Mouse (Mus musculus) midbrain, embryonic 13.5 days (tissue): ENCODE data around the gene Tas2r119. TPM values are rescaled to one million over a fixed set of nuclear protein-coding genes. Genes with fewer than 3 reads are reported as not detected.
A peak's percentile ranks its signal among the peaks of the same experiment; 100 is the strongest.

ENCODE experiments used
- ATAC-seq: fragments of 200-750 bp; cut with Nextera tagmentation; 2 replicates; pipeline ENCODE4 v1.8.0; 2017; ENCODE audit warnings: mild to moderate bottlenecking, moderate TSS enrichment, moderate library complexity
- H3K27ac ChIP-seq: fragments of 300-500 bp; sonication (generic); 2 replicates; pipeline ENCODE4 v1.5.1; 2015; ENCODE audit warnings: inconsistent platforms, mild to moderate bottlenecking, moderate library complexity
- H3K27me3 ChIP-seq: fragments of 300-500 bp; sonication (generic); 2 replicates; pipeline ENCODE4 v1.6.1; 2015; ENCODE audit warnings: mild to moderate bottlenecking, inconsistent platforms
- H3K36me3 ChIP-seq: fragments of 300-500 bp; sonication (generic); 2 replicates; pipeline ENCODE4 v1.6.1; 2015; ENCODE audit warnings: mild to moderate bottlenecking, inconsistent platforms
- H3K4me1 ChIP-seq: fragments of 300-500 bp; sonication (generic); replicated peaks from 2 replicates; pipeline ENCODE4 v1.6.1; 2015; ENCODE audit warnings: inconsistent platforms
- H3K4me2 ChIP-seq: fragments of 300-500 bp; sonication (generic); replicated peaks from 2 replicates; pipeline ENCODE4 v1.6.1; 2015; ENCODE audit warnings: moderate library complexity, mild to moderate bottlenecking, inconsistent platforms
- H3K4me3 ChIP-seq: fragments of 300-500 bp; sonication (generic); replicated peaks from 2 replicates; pipeline ENCODE4 v1.5.1; 2015; ENCODE audit warnings: mild to moderate bottlenecking, inconsistent platforms
- H3K9ac ChIP-seq: fragments of 300-500 bp; sonication (generic); replicated peaks from 2 replicates; pipeline ENCODE4 v1.6.1; 2015; ENCODE audit warnings: mild to moderate bottlenecking, inconsistent platforms
- H3K9me3 ChIP-seq: fragments of 300-500 bp; sonication (generic); 2 replicates; pipeline ENCODE4 v1.6.1; 2016; ENCODE audit warnings: mild to moderate bottlenecking, inconsistent platforms
- WGBS: fragments of 180-500 bp; shearing (Covaris S2); methylation state at CpG from one replicate; pipeline ENCODE4 v1.1.7; 2015; 5-methylcytosine and 5-hydroxymethylcytosine counted together
- polyA plus RNA-seq: library from polyadenylated mRNA; unstranded; fragments of >200 nt; fragmentation: Nextera tagmentation; extraction: Ambion mirVana; gene quantifications from 2 replicates; pipeline ENCODE4 v1.2.1, GENCODE M21; 2015

Tas2r119 gene
- not detected in 2 replicates for polyA plus RNA-seq

DNA sequence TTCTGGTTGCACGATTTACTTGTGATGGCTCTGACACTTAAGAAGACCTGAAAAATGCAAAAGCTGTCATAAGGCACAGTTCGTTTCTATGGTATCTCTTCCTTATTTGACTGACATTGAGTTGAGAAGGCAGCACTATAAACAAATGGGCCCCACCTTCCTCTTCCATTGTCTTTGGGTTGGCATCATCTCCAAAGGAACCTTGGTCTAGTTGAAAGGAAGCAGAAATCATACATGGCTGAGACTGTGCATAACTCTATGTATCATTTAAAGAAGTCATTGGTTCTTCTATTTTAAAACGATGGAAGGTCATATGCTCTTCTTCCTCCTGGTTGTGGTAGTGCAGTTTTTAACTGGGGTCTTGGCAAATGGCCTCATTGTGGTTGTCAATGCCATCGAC is at the start of gene Tas2r119:
Gene Tas2r119, plus strand, starts transcription at position 301 of the 400 bp plus-strand sequence.
- H3K4me3 ChIP-seq, result no peak within 1 kb of the TSS
- no peak for ATAC-seq
- no peaks in the 10 kb centered on the region for H3K36me3 ChIP-seq
- no peaks in the 10 kb centered on the region for H3K27me3 ChIP-seq
- peaks cover 11% of the 10 kb centered on the region for H3K4me1 ChIP-seq
- no peak within 1 kb of the TSS for H3K4me2 ChIP-seq
- no peak within 1 kb of the TSS for H3K27ac ChIP-seq
- no peaks in the 10 kb centered on the region for H3K9me3 ChIP-seq
- H3K9ac ChIP-seq, result no peak within 1 kb of the TSS
- WGBS, result 88% methylated on average over 4 of the region's 4 CpGs

GRCm38 (mm10) chr15:32132315-32132714 is 44.8 kb upstream of the Tas2r119 start:
- Histone ChIP-seq H3K27ac (no peak overlapping the region), H3K4me1 (no peaks in the 10 kb centered on the region), H3K9me3 (no peaks in the 10 kb centered on the region), H3K9ac (no peak overlapping the region), H3K4me2 (no peak overlapping the region), H3K27me3 (no peaks in the 10 kb centered on the region), H3K4me3 (no peak overlapping the region), H3K36me3 (no peaks in the 10 kb centered on the region)
- WGBS, result 91% methylated on average over 7 of the region's 7 CpGs
- no peak for ATAC-seq

- Histone ChIP-seq H3K4me3 (no peak overlapping the region), H3K4me1 (no peaks in the 10 kb centered on the region), H3K9me3 (no peaks in the 10 kb centered on the region), H3K27ac (no peak overlapping the region), H3K27me3 (no peaks in the 10 kb centered on the region), H3K4me2 (no peak overlapping the region), H3K9ac (no peak overlapping the region), H3K36me3 (no peaks in the 10 kb centered on the region)
- peak; percentile 37; the same call in 1 of the 2 replicates for ATAC-seq
Observed at GRCm38 (mm10) chr15:32141657-32142056, 35.4 kb upstream of the Tas2r119 start.

DNA sequence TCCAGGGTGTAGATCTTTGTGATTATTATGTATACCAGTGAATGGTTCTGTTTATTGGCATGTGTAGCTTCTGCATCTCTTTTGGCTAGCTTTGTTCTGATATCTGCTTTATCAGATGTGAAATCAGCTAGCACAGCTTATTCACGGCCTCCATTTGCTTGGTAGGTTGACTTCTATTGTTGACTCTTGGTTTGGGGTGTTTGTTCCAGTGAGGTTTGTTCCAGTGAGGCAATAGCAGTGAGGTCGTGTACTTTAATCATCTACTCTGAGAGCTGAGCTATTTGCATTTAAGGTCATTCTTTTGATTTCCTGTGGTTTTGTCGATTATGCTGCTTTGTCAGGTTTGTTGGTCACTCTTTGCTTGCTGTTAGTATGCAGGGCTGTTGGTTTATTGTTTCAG is 32.8 kb upstream of the Tas2r119 start:
- H3K4me1 ChIP-seq, result no peaks in the 10 kb centered on the region
- no peak overlapping the region for H3K9ac ChIP-seq
- H3K27ac ChIP-seq, result no peak overlapping the region
- H3K4me3 ChIP-seq, result no peak overlapping the region
- H3K36me3 ChIP-seq, result no peaks in the 10 kb centered on the region
- no peaks in the 10 kb centered on the region for H3K9me3 ChIP-seq
- no peak for ATAC-seq
- no peaks in the 10 kb centered on the region for H3K27me3 ChIP-seq
- H3K4me2 ChIP-seq, result no peak overlapping the region
- 69% methylated on average over 3 of the region's 3 CpGs for whole genome bisulfite sequencing

DNA sequence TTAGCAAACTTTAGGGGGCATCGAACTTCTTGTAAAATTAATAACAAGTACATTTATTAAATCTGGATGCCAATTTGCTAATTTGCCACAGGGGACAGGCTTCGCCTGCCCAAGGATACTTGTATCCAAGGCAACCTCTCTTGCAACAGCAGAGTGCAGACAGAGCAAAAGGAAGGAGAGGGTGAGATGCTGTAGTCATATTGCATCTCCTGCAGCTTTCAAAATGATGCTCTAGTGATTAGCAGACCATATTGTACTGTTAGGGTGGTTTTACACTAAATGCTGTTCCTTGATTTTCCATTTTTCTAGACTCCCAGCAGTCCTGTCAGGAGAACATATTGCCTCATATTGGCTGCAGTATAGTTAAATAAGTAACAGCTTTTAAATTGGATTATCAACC is 23.7 kb upstream of the Tas2r119 start:
- H3K27ac ChIP-seq, result no peak overlapping the region
- H3K27me3 ChIP-seq, result no peaks in the 10 kb centered on the region
- WGBS, result 84% methylated on average over 2 of the region's 2 CpGs
- peaks cover 9% of the 10 kb centered on the region for H3K4me1 ChIP-seq
- peak; percentile 37; the same call in 1 of the 2 replicates for ATAC-seq
- no peaks in the 10 kb centered on the region for H3K36me3 ChIP-seq
- H3K9me3 ChIP-seq, result no peaks in the 10 kb centered on the region
- no peak overlapping the region for H3K4me3 ChIP-seq
- H3K9ac ChIP-seq, result no peak overlapping the region
- no peak overlapping the region for H3K4me2 ChIP-seq

GRCm38 (mm10) chr15:32153857-32154449 is 23.1 kb upstream of the Tas2r119 start:
- no peaks in the 10 kb centered on the region for H3K27me3 ChIP-seq
- peak; percentile 78 for ATAC-seq

GRCm38 (mm10) chr15:32156126-32156525 is 21.0 kb upstream of the Tas2r119 start:
- Histone ChIP-seq H3K4me3 (no peak overlapping the region), H3K27ac (no peak overlapping the region), H3K4me1 (peaks cover 9% of the 10 kb centered on the region), H3K9ac (no peak overlapping the region), H3K36me3 (no peaks in the 10 kb centered on the region), H3K27me3 (no peaks in the 10 kb centered on the region), H3K9me3 (no peaks in the 10 kb centered on the region), H3K4me2 (no peak overlapping the region)
- no peak for ATAC-seq
- 72% methylated on average over 5 of the region's 5 CpGs for WGBS

More at GRCm38 (mm10) chr15:32153857-32154449, 23.1 kb upstream of the Tas2r119 start:
- Histone ChIP-seq H3K9me3 (no peaks in the 10 kb centered on the region), H3K4me2 (no peak overlapping the region), H3K36me3 (no peaks in the 10 kb centered on the region), H3K9ac (no peak overlapping the region), H3K4me1 (peaks cover 9% of the 10 kb centered on the region), H3K4me3 (no peak overlapping the region), H3K27ac (no peak overlapping the region)
- WGBS, result 27% methylated on average over 11 of the region's 11 CpGs

GRCm38 (mm10) chr15:32160281-32160680 is 16.8 kb upstream of the Tas2r119 start:
- Histone ChIP-seq H3K9me3 (no peaks in the 10 kb centered on the region), H3K27ac (no peak overlapping the region), H3K4me2 (no peak overlapping the region), H3K9ac (no peak overlapping the region), H3K36me3 (no peaks in the 10 kb centered on the region), H3K4me1 (no peaks in the 10 kb centered on the region), H3K27me3 (no peaks in the 10 kb centered on the region), H3K4me3 (no peak overlapping the region)
- ATAC-seq, result no peak

GRCm38 (mm10) chr15:32171764-32172163 is 5.3 kb upstream of the Tas2r119 start:
- H3K36me3 ChIP-seq, result no peaks in the 10 kb centered on the region
- H3K4me3 ChIP-seq, result no peak overlapping the region
- H3K4me2 ChIP-seq, result no peak overlapping the region
- H3K4me1 ChIP-seq, result peaks cover 19% of the 10 kb centered on the region
- H3K27me3 ChIP-seq, result no peaks in the 10 kb centered on the region
- ATAC-seq, result peak; percentile 45; the same call in 1 of the 2 replicates
- no peak overlapping the region for H3K27ac ChIP-seq
- no peaks in the 10 kb centered on the region for H3K9me3 ChIP-seq
- 24% methylated on average over 6 of the region's 6 CpGs for whole genome bisulfite sequencing
- H3K9ac ChIP-seq, result no peak overlapping the region

GRCm38 (mm10) chr15:32172175-32172987 is 4.7 kb upstream of the Tas2r119 start:
- Histone ChIP-seq H3K36me3 (no peaks in the 10 kb centered on the region), H3K4me1 (peaks cover 19% of the 10 kb centered on the region), H3K9ac (no peak overlapping the region), H3K27me3 (no peaks in the 10 kb centered on the region), H3K27ac (no peak overlapping the region), H3K4me2 (no peak overlapping the region), H3K4me3 (no peak overlapping the region), H3K9me3 (no peaks in the 10 kb centered on the region)
- 37% methylated on average over 9 of the region's 9 CpGs for WGBS
- peak; percentile 80 for ATAC-seq

GRCm38 (mm10) chr15:32172988-32173329 is 4.1 kb upstream of the Tas2r119 start:
- Histone ChIP-seq H3K27ac (no peak overlapping the region), H3K9ac (no peak overlapping the region), H3K4me1 (peaks cover 19% of the 10 kb centered on the region), H3K36me3 (no peaks in the 10 kb centered on the region), H3K27me3 (no peaks in the 10 kb centered on the region), H3K4me3 (no peak overlapping the region), H3K9me3 (no peaks in the 10 kb centered on the region), H3K4me2 (no peak overlapping the region)
- WGBS, result 41% methylated on average over 2 of the region's 2 CpGs
- 0 out of 2 replicates have a peak, but pooled peaks have one; percentile 20 for ATAC-seq

DNA sequence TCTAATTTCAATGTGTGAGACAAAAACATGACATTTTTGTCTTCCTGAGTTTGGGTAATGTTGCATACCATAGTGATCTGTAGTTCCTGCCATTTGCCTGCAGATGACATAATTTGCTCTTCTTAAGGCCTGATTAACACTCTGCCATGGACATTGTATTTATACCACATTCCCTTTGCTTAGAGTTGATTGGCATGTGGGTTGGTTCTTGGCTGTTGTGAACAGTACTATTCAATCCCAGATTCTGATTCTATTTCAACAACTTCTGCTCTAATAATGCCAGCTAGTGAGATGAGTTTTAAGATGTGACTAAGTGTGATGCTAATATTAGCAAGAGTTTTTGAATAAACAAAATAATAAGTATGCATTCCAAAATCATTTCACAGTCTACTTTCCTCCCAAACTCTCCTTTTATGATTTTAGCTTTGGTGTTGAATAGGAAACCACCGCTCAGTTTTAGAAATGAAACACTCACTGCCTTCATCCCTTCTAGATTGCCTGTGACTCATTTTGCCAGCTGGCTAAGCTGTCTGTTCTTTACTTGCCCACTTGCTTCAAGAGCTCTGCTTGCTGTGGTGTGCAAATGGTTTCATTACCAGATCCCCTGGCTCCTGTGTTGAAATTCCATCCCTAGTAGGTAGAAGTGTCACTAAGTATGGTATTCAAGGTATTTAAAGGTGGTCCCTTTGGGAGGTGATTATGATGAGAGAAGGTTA is 3.1 kb downstream of the Tas2r119 start:
- WGBS, result 79% methylated on average over 1 of the region's 1 CpGs
- Histone ChIP-seq H3K4me1 (no peaks in the 10 kb centered on the region), H3K4me3 (no peak overlapping the region), H3K27me3 (no peaks in the 10 kb centered on the region), H3K9me3 (no peaks in the 10 kb centered on the region), H3K4me2 (no peak overlapping the region), H3K27ac (no peak overlapping the region), H3K9ac (no peak overlapping the region), H3K36me3 (no peaks in the 10 kb centered on the region)
- ATAC-seq, result no peak
